Mouse (Mus musculus): ENCODE measurements around the gene Ltbp3.

DNA sequence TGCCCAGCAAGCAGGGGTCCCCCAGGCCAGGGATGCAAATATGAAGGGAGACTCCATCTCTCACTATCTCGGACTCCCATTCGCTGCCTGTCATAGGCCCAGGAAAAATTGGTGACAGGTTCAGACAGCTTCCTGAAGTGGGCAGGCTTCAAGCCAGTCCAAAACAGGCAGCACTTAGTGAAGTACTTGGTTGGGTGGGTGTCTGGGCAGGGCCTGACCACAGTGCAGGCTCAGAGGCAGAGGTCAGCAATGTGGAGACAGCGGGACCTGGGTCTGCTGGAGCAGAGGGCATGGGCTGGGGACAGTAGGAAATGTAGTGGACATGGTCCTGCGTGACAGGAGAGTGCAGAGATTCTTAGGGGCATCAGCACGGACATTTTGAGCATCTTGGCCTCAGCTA lies 49.1 kb upstream of the Ltbp3 start:
- TF ChIP-seq CTCF (IDR thresholded peaks at IDR 0.05; ENCODE audit: insufficient read depth, low read length) (no peak), POLR2A (IDR thresholded peaks at IDR 0.05; ENCODE audit: borderline replicate concordance, extremely low read depth, low read depth, low read length) (peak; percentile 55; the same call in 1 of the 2 replicates)
